Mouse (Mus musculus) MEL (cell line): ENCODE results near the gene Rlim. TPM values are rescaled to one million over a fixed set of nuclear protein-coding genes. Genes with fewer than 3 reads are reported as not detected.

Source experiments
- DNase-seq: peaks from one replicate; pipeline ENCODE4 v3.0.0; 2011; ENCODE audit warnings: low read depth, low spot score
- H3K27ac ChIP-seq: 2 replicates; pipeline ENCODE4 v1.5.1; 2012; ENCODE audit warnings: low read depth, mild to moderate bottlenecking, control low read depth, low read length, moderate library complexity; ENCODE audit not compliant: control insufficient read depth
- H3K27me3 ChIP-seq, 2 experiments: fragments of 150-350 bp in 1 of 2; sonication (generic) in 1 of 2; 2 replicates each; pipeline ENCODE4 v1.6.1; 2012; ENCODE audit warnings: low read length in 2 of 2, mild to moderate bottlenecking in 2 of 2, improper control_type of control experiment in 1 of 2, moderate library complexity in 1 of 2; ENCODE audit not compliant: insufficient read depth in 2 of 2, control insufficient read depth in 1 of 2
- H3K36me3 ChIP-seq, 2 experiments: 2 replicates each; pipeline ENCODE4 v1.6.1; 2012 to 2014; ENCODE audit warnings: low read length in 2 of 2, improper control_type of control experiment in 1 of 2, inconsistent platforms in 1 of 2, mild to moderate bottlenecking in 1 of 2; ENCODE audit not compliant: insufficient read depth in 2 of 2, control insufficient read depth in 1 of 2
- H3K4me1 ChIP-seq, 2 experiments: fragments of 150-350 bp in 1 of 2; sonication (generic) in 1 of 2; 2 replicates each; pipeline ENCODE4 v1.6.1; 2012; ENCODE audit warnings: low read length in 2 of 2, improper control_type of control experiment in 1 of 2, mild to moderate bottlenecking in 1 of 2; ENCODE audit not compliant: insufficient read depth in 2 of 2, control insufficient read depth in 1 of 2
- H3K4me3 ChIP-seq, 2 experiments: fragments of 150-350 bp in 1 of 2; sonication (generic) in 1 of 2; 2 replicates each; pipeline ENCODE4 v1.5.1; 2012; ENCODE audit warnings: low read depth in 2 of 2, low read length in 2 of 2, mild to moderate bottlenecking in 2 of 2, moderate library complexity in 2 of 2, control low read depth in 1 of 2, improper control_type of control experiment in 1 of 2; ENCODE audit not compliant: control insufficient read depth in 1 of 2, insufficient read depth in 1 of 2
- H3K79me2 ChIP-seq: 2 replicates; pipeline ENCODE4 v1.6.1; 2012; ENCODE audit warnings: mild to moderate bottlenecking, low read length, moderate library complexity; ENCODE audit not compliant: control insufficient read depth, poor library complexity, insufficient read depth
- H3K9ac ChIP-seq: 2 replicates; pipeline ENCODE4 v1.6.1; 2012; ENCODE audit warnings: low read depth, mild to moderate bottlenecking, control low read depth, low read length, moderate library complexity; ENCODE audit not compliant: control insufficient read depth, poor library complexity, severe bottlenecking
- H3K9me3 ChIP-seq: fragments of 150-350 bp; sonication (generic); replicated peaks from 2 replicates; pipeline ENCODE4 v1.6.1; 2012; ENCODE audit warnings: mild to moderate bottlenecking, low read length, improper control_type of control experiment, moderate library complexity; ENCODE audit not compliant: insufficient read depth
- BHLHE40 ChIP-seq: IDR thresholded peaks from 2 replicates; pipeline ENCODE4 v1.6.1; 2012; ENCODE audit warnings: low read depth, mild to moderate bottlenecking, inconsistent platforms, low read length, improper control_type of control experiment, borderline replicate concordance
- CHD1 ChIP-seq: IDR thresholded peaks from 2 replicates; pipeline ENCODE4 v1.6.1; 2012; ENCODE audit warnings: low read depth, mild to moderate bottlenecking, inconsistent platforms, low read length, improper control_type of control experiment
- E2F4 ChIP-seq: IDR thresholded peaks from 2 replicates; pipeline ENCODE4 v1.6.1; 2011; ENCODE audit warnings: low read depth, low read length, improper control_type of control experiment, borderline replicate concordance
- ELF1 ChIP-seq: IDR thresholded peaks from 2 replicates; pipeline ENCODE4 v1.6.1; 2014; ENCODE audit warnings: low read depth, mild to moderate bottlenecking, inconsistent platforms, low read length, improper control_type of control experiment, moderate library complexity
- EP300 ChIP-seq, 2 experiments: IDR thresholded peaks; 2 replicates each; pipeline ENCODE4 v1.6.1; 2011; ENCODE audit warnings: improper control_type of control experiment in 2 of 2, low read length in 2 of 2, low read depth in 1 of 2, mild to moderate bottlenecking in 1 of 2
- ETS1 ChIP-seq: IDR thresholded peaks from 2 replicates; pipeline ENCODE4 v1.6.1; 2012; ENCODE audit warnings: low read depth, mild to moderate bottlenecking, inconsistent platforms, low read length, improper control_type of control experiment, moderate library complexity
- GATA1 ChIP-seq: IDR thresholded peaks from 2 replicates; pipeline ENCODE4 v1.6.1; 2011; ENCODE audit warnings: low read depth, low read length, improper control_type of control experiment
- KAT2A ChIP-seq: conservative IDR thresholded peaks from 2 replicates; pipeline ENCODE4 v1.6.1; 2012; ENCODE audit warnings: low read depth, low read length, improper control_type of control experiment, inconsistent platforms
- MAZ ChIP-seq: IDR thresholded peaks from 2 replicates; pipeline ENCODE4 v1.6.1; 2012; ENCODE audit warnings: low read depth, mild to moderate bottlenecking, inconsistent platforms, low read length, improper control_type of control experiment
- MEF2A ChIP-seq: IDR thresholded peaks from 2 replicates; pipeline ENCODE4 v1.6.1; 2014; ENCODE audit warnings: low read depth, mild to moderate bottlenecking, inconsistent platforms, low read length, improper control_type of control experiment; ENCODE audit not compliant: poor library complexity, insufficient replicate concordance, severe bottlenecking; ENCODE audit errors: extremely low read depth
- MXI1 ChIP-seq: IDR thresholded peaks from 2 replicates; pipeline ENCODE4 v1.6.1; 2011; ENCODE audit warnings: mild to moderate bottlenecking, low read depth, low read length, improper control_type of control experiment
- MYB ChIP-seq: IDR thresholded peaks from 2 replicates; pipeline ENCODE4 v1.6.1; 2011; ENCODE audit warnings: mild to moderate bottlenecking, low read depth, low read length, improper control_type of control experiment
- RCOR1 ChIP-seq: IDR thresholded peaks from 2 replicates; pipeline ENCODE4 v1.6.1; 2012; ENCODE audit warnings: low read depth, mild to moderate bottlenecking, inconsistent platforms, low read length, improper control_type of control experiment
- SIN3A ChIP-seq: IDR thresholded peaks from 2 replicates; pipeline ENCODE4 v1.6.1; 2012; ENCODE audit warnings: low read length, improper control_type of control experiment, inconsistent platforms
- TAL1 ChIP-seq: IDR thresholded peaks from 2 replicates; pipeline ENCODE4 v1.6.1; 2012; ENCODE audit warnings: mild to moderate bottlenecking, inconsistent platforms, low read length, moderate library complexity, mixed read lengths
- TBP ChIP-seq: IDR thresholded peaks from 2 replicates; pipeline ENCODE4 v1.8.0; 2011; ENCODE audit warnings: low read depth, low read length, improper control_type of control experiment
- TCF12 ChIP-seq: IDR thresholded peaks from 2 replicates; pipeline ENCODE4 v1.6.1; 2014; ENCODE audit warnings: low read depth, mild to moderate bottlenecking, inconsistent platforms, low read length, improper control_type of control experiment, moderate library complexity
- UBTF ChIP-seq: IDR thresholded peaks from 2 replicates; pipeline ENCODE4 v1.6.1; 2012; ENCODE audit warnings: low read depth, mild to moderate bottlenecking, inconsistent platforms, low read length, improper control_type of control experiment, moderate library complexity, borderline replicate concordance; ENCODE audit not compliant: insufficient read depth
- USF1 ChIP-seq: IDR thresholded peaks from 2 replicates; pipeline ENCODE4 v1.6.1; 2014; ENCODE audit warnings: low read depth, mild to moderate bottlenecking, inconsistent platforms, low read length, improper control_type of control experiment, moderate library complexity
- ZKSCAN1 ChIP-seq: IDR thresholded peaks from 2 replicates; pipeline ENCODE4 v1.6.1; 2012; ENCODE audit warnings: low read depth, mild to moderate bottlenecking, inconsistent platforms, low read length, improper control_type of control experiment, moderate library complexity
- ZMIZ1 ChIP-seq: IDR thresholded peaks from 2 replicates; pipeline ENCODE4 v1.6.1; 2012; ENCODE audit warnings: low read depth, mild to moderate bottlenecking, inconsistent platforms, low read length, improper control_type of control experiment, moderate library complexity
- ZNF384 ChIP-seq: IDR thresholded peaks from 2 replicates; pipeline ENCODE4 v1.6.1; 2012; ENCODE audit warnings: low read depth, mild to moderate bottlenecking, inconsistent platforms, low read length, improper control_type of control experiment
- polyA plus RNA-seq, 2 experiments: library from polyadenylated mRNA; stranded (reverse) in 1 of 2; unstranded in 1 of 2; fragments of >175 nt in 1 of 2; fragments of >200 nt in 1 of 2; gene quantifications; 2 replicates each; pipeline versions ENCODE4 v1.2.1 to v1.2.4; 2012; ENCODE audit warnings: low replicate concordance in 2 of 2, low read depth in 1 of 2; ENCODE audit not compliant: insufficient read length in 2 of 2, insufficient read depth in 1 of 2, missing spikeins in 1 of 2
- total RNA-seq: library from RNA; depleted of rRNA; stranded (reverse); fragments of 300-350 nt; gene quantifications from 2 replicates; pipeline ENCODE4 v1.2.3, GENCODE M21; 2012

The Rlim gene
- total and polyA plus RNA-seq, 3 experiments, result 20.8 to 84.2 (median 30.0) TPM

DNA sequence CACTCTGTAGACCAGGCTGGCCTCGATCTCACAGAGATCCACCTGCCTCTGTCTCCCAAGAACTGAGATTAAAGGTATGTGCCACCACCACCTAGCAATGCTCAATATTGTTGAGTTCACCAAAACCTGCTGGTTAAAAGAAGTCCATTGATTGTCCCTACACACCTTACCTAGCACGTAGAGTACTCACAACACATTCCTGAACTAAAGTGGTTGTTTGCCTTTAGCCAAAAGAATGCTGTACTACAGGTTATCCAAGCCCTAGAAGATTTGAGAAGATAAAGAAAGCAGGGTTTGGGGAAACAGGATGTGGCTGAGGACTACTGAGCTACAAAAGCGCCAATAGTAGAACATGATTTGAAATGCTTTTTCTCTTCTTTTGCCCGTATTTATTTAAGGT, 34.0 kb upstream of the Rlim start:
- no peak overlapping the region for H3K27ac ChIP-seq
- no peak for DNase-seq
- TF ChIP-seq SIN3A, result no peak
- no peak for TF ChIP-seq TBP
- no peak for TF ChIP-seq CHD1
- TF ChIP-seq RCOR1, result no peak
- no peak for TF ChIP-seq ZNF384
- TF ChIP-seq UBTF, result no peak
- no peak for TF ChIP-seq KAT2A
- no peak for TF ChIP-seq ZKSCAN1
- no peak for TF ChIP-seq ELF1
- no peak for TF ChIP-seq ZMIZ1
- no peak for TF ChIP-seq E2F4
- no peak for TF ChIP-seq MXI1
- TF ChIP-seq MEF2A, result no peak

DNA sequence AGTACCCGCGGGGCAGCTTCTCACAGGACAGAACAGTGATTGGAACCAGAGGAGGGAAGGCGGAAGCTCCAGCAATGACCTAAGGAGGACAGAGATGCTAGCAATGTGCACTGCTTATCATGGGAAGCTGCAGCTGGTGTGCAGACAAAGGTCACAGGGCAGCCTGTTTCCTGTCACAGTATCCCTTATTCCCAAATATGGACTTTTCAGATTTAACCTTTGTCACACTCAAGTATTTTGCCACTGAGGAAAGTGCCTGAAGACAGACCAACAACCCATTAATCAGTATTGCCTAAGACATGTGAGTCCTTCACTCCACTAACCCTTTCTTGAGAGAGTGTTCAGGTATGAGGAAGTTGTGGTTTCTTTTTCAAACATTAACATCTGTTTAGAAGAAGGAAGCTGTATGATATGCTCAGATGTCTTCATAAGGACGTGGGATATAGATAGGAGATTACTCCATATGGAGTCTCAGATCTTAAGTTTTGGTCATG, 32.3 kb upstream of the Rlim start:
- no peak overlapping the region for H3K9ac ChIP-seq
- H3K36me3 ChIP-seq, result no peaks in the 10 kb centered on the region
- no peaks in the 10 kb centered on the region for H3K4me1 ChIP-seq
- no peak overlapping the region for H3K4me3 ChIP-seq
- H3K9me3 ChIP-seq, result no peaks in the 10 kb centered on the region
- H3K27me3 ChIP-seq, result no peaks in the 10 kb centered on the region
- no peak overlapping the region for H3K27ac ChIP-seq
- TF ChIP-seq BHLHE40, result no peak
- no peak for TF ChIP-seq MAZ
- peak; percentile 53; the same call in 1 of the 2 replicates for TF ChIP-seq GATA1
- peak; percentile 38; the same call in 1 of the 2 replicates for TF ChIP-seq RCOR1
- TF ChIP-seq USF1, result no peak
- no peak for TF ChIP-seq MYB
- TF ChIP-seq TCF12, result peak; percentile 46; the same call in 1 of the 2 replicates
- TF ChIP-seq TAL1, result peak; percentile 49
- peak; percentile 67 to 78 for TF ChIP-seq EP300 (IDR thresholded peaks at IDR 0.05; ENCODE audit: low read depth in 1 of 2, low read length in 2 of 2)
- TF ChIP-seq ETS1, result peak; percentile 76
- no peak for TF ChIP-seq ZKSCAN1
- TF ChIP-seq ZNF384, result no peak
- DNase-seq, result peak; percentile 53
- no peaks in the 10 kb centered on the region for H3K79me2 ChIP-seq

More for the DNA sequence above, 34.0 kb upstream of the Rlim start:
- H3K27me3 ChIP-seq, result no peaks in the 10 kb centered on the region
- no peaks in the 10 kb centered on the region for H3K4me1 ChIP-seq
- no peak overlapping the region for H3K9ac ChIP-seq
- no peak overlapping the region for H3K4me3 ChIP-seq
- no peaks in the 10 kb centered on the region for H3K79me2 ChIP-seq
- H3K9me3 ChIP-seq, result no peaks in the 10 kb centered on the region
- H3K36me3 ChIP-seq, result no peaks in the 10 kb centered on the region
